Mouse (Mus musculus) embryonic facial prominence, embryonic 14.5 days (tissue): ENCODE measurements around the gene Syne1. TPM values are rescaled to one million over a fixed set of nuclear protein-coding genes. Genes with fewer than 3 reads are reported as not detected.

Source experiments
- ATAC-seq: fragments of 200-750 bp; cut with Nextera tagmentation; 2 replicates; pipeline ENCODE4 v1.8.0; 2017; ENCODE audit warnings: low read depth, moderate number of reproducible peaks, moderate TSS enrichment
- DNase-seq: peaks from one replicate; pipeline ENCODE4 v3.0.0-alpha.2; 2015; ENCODE audit warnings: low spot score
- H3K27ac ChIP-seq: fragments of 300-500 bp; sonication (generic); replicated peaks from 2 replicates; pipeline ENCODE4 v1.5.1; 2014; ENCODE audit warnings: low read depth, mild to moderate bottlenecking, low read length, moderate library complexity
- H3K27me3 ChIP-seq: fragments of 300-500 bp; sonication (generic); replicated peaks from 2 replicates; pipeline ENCODE4 v1.6.1; 2014; ENCODE audit warnings: low read length; ENCODE audit not compliant: control insufficient read depth, insufficient read depth
- H3K36me3 ChIP-seq: fragments of 300-500 bp; sonication (generic); 2 replicates; pipeline ENCODE4 v1.6.1; 2014; ENCODE audit warnings: low read length, mixed read lengths; ENCODE audit not compliant: control insufficient read depth, insufficient read depth
- H3K4me1 ChIP-seq: fragments of 300-500 bp; sonication (generic); 2 replicates; pipeline ENCODE4 v1.6.1; 2014; ENCODE audit warnings: antibody characterized with exemption, low read length; ENCODE audit not compliant: control insufficient read depth, insufficient read depth
- H3K4me2 ChIP-seq: fragments of 300-500 bp; sonication (generic); 2 replicates; pipeline ENCODE4 v1.6.1; 2014; ENCODE audit warnings: low read depth, mild to moderate bottlenecking, low read length, moderate library complexity, mixed read lengths
- H3K4me3 ChIP-seq: fragments of 300-500 bp; sonication (generic); 2 replicates; pipeline ENCODE4 v1.5.1; 2014; ENCODE audit warnings: low read depth, mild to moderate bottlenecking, low read length
- H3K9ac ChIP-seq: fragments of 300-500 bp; sonication (generic); 2 replicates; pipeline ENCODE4 v1.6.1; 2014; ENCODE audit warnings: low read depth, mild to moderate bottlenecking, low read length, moderate library complexity, mixed read lengths
- H3K9me3 ChIP-seq: fragments of 300-500 bp; sonication (generic); 2 replicates; pipeline ENCODE4 v1.6.1; 2016; ENCODE audit warnings: low read length; ENCODE audit not compliant: control insufficient read depth
- WGBS: fragments of 180-500 bp; shearing (Covaris S2); extraction: QIAGEN DNeasy Blood & Tissue Kit; methylation state at CpG from one replicate; pipeline ENCODE4 v1.1.7; 2014; 5-methylcytosine and 5-hydroxymethylcytosine counted together
- polyA plus RNA-seq: library from polyadenylated mRNA; unstranded; fragments of >200 nt; fragmentation: Nextera tagmentation; extraction: Ambion mirVana; gene quantifications from 2 replicates; pipeline ENCODE4 v1.2.1, GENCODE M21; 2014

The Syne1 gene
- polyA plus RNA-seq, 1 experiment from 2014 or later, result 14.4 TPM

DNA sequence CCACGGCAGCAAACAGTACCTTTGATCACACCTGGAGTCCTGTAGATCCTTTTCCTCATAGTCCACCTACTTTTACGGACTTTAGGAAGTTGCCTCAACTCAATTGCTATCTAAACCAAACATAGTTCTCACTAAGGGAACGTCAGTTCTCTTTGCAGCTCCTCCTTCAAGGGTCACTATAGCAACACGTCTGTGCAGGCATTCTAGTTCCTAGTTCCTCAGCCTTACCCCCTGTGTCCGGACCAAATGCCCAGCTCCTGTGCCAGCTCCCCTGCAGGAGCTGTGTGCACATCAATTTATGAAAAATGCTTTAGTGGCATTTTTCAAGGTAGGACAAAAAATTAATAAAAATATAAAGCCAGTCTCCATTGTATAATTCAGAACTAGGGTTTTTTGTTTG is 63.2 kb downstream of the Syne1 start:
- no peak for ATAC-seq
- Histone ChIP-seq H3K27ac (no peak overlapping the region), H3K4me1 (no peaks in the 10 kb centered on the region), H3K4me3 (no peak overlapping the region), H3K27me3 (no peaks in the 10 kb centered on the region), H3K4me2 (no peak overlapping the region), H3K36me3 (no peaks in the 10 kb centered on the region), H3K9me3 (no peaks in the 10 kb centered on the region), H3K9ac (no peak overlapping the region)
- no peak for DNase-seq
- 46% methylated on average over 5 of the region's 5 CpGs for WGBS

DNA sequence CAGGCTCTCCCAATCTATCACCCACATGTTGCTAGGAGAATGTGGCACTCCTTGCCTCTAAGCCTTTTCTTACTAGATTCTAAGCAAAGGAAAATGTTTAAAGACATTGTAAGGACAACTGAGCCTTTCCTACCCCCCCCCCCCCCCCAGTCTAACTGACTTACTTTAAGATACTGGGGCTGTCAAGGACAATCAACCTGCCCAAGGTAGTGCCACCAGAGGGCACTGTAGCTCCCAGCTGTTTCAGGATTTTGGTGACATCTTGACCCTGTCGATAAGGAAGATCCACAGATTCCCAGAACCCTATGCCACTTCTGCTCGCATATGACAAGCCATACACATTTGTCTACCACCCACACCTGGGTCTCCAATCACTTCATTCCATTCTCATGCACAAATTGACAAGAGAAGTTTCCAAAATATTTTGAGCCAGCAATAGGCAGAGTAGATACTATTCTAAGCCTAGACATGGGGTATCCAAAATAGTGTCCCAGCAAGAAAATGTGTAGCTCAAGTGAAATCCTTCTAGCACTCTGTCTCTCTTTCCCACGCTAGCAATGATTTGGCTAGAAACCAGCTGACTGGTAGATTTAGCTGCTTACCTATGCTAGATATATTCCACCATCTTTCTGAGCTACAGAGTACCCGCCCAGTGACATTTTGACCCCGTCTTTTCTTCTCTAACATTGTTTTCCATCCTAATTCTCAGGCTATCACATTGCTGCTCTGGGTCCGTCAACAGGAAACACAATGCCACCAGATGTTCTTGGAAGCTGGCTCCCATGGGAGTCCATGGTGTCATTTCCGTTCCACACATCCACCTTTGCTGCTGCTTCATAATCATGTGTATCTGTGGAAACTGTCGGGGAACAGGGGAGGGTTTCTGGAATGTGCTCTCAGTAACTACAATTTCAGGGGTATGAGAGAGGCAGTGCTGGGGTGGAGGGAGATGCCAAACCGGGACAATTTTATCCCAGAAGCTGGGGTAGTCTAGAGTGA is 70.4 kb downstream of the Syne1 start:
- no peak overlapping the region for H3K9ac ChIP-seq
- no peaks in the 10 kb centered on the region for H3K9me3 ChIP-seq
- no peak overlapping the region for H3K4me2 ChIP-seq
- no peaks in the 10 kb centered on the region for H3K27me3 ChIP-seq
- no peak overlapping the region for H3K27ac ChIP-seq
- DNase-seq (peak; percentile 13), ATAC-seq (no peak)
- H3K36me3 ChIP-seq, result no peaks in the 10 kb centered on the region
- no peaks in the 10 kb centered on the region for H3K4me1 ChIP-seq
- WGBS, result 55% methylated on average over 9 of the region's 9 CpGs
- H3K4me3 ChIP-seq, result no peak overlapping the region

DNA sequence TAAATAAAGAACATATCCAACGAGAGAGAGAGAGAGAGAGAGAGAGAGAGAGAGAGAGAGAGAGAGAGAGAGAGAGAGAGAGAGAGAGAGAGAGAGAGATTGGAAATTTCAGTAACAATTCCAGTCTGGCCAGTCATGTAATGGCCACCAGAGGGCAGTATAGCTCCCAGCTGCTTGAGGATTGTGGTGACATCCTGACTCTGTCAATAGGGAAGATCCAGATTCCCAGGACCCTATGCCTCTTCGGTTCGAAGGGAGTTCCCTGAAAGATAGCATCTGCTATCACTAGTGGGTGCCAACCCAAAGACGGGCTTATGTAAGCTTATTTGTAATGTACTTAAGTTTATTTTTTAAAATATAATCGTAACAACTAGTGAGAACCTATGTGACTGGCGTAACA is 71.2 kb downstream of the Syne1 start:
- Histone ChIP-seq H3K9me3 (no peaks in the 10 kb centered on the region), H3K4me3 (no peak overlapping the region), H3K27me3 (no peaks in the 10 kb centered on the region), H3K27ac (no peak overlapping the region), H3K9ac (no peak overlapping the region), H3K36me3 (no peaks in the 10 kb centered on the region), H3K4me1 (no peaks in the 10 kb centered on the region), H3K4me2 (no peak overlapping the region)
- ATAC-seq (no peak), DNase-seq (peak; percentile 57)
- 54% methylated on average over 6 of the region's 6 CpGs for WGBS

- Histone ChIP-seq H3K36me3 (no peaks in the 10 kb centered on the region), H3K4me1 (no peaks in the 10 kb centered on the region), H3K27me3 (no peaks in the 10 kb centered on the region), H3K4me2 (no peak overlapping the region), H3K9me3 (no peaks in the 10 kb centered on the region), H3K4me3 (no peak overlapping the region), H3K9ac (no peak overlapping the region), H3K27ac (no peak overlapping the region)
- DNase-seq, result no peak
- no peak for ATAC-seq
- 76% methylated on average over 2 of the region's 2 CpGs for WGBS
These were observed 82.6 kb downstream of the Syne1 start for GRCm38 (mm10) chr10:5468638-5469037.

DNA sequence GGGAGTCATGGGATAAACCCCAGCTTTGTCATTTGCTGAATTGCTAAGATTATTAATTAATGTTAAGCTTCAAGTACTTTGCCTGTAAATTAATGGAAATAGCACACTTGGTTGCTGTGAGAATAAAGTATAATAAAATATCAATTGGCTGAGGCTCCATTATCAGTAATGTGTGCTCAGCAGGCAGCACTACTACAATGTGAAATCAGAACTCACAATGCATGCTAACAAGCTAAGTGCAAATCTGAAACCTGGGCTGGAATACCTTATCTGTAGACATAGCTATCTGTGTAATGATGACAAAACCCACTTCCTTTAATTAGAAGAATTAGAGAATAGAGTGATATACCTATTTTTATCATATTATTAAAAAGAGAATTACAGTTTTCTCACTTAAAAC is 97.5 kb downstream of the Syne1 start:
- Histone ChIP-seq H3K27me3 (no peaks in the 10 kb centered on the region), H3K9ac (no peak overlapping the region), H3K4me2 (no peak overlapping the region), H3K27ac (no peak overlapping the region), H3K4me3 (no peak overlapping the region), H3K36me3 (no peaks in the 10 kb centered on the region), H3K4me1 (no peaks in the 10 kb centered on the region), H3K9me3 (no peaks in the 10 kb centered on the region)
- no peak for DNase-seq
- no peak for ATAC-seq

DNA sequence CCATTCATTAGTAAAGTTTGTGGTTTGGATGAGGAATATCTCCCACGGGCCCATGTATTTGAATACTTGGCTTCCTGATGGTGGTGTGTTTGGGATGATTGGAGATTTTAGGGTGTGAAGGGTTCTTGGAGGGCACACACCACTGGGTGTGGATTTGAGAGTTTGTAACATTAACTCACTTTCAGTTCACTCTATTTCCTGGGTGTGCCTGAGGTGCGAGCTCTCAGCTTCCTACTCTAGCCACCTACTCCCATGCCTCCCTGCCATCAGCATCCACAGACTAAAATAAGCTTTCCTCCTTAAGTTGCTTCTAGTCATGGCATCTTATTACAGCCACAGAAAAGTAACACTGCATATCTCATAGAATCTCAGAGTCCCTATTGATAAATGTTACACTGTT is 101.3 kb downstream of the Syne1 start:
- WGBS, result 67% methylated on average over 2 of the region's 2 CpGs
- Histone ChIP-seq H3K4me3 (no peak overlapping the region), H3K4me2 (no peak overlapping the region), H3K9ac (no peak overlapping the region), H3K4me1 (no peaks in the 10 kb centered on the region), H3K9me3 (no peaks in the 10 kb centered on the region), H3K36me3 (no peaks in the 10 kb centered on the region), H3K27me3 (no peaks in the 10 kb centered on the region), H3K27ac (no peak overlapping the region)
- DNase-seq (no peak), ATAC-seq (no peak)

- Histone ChIP-seq H3K27ac (no peak overlapping the region), H3K4me3 (no peak overlapping the region), H3K4me2 (no peak overlapping the region), H3K27me3 (no peaks in the 10 kb centered on the region), H3K9ac (no peak overlapping the region), H3K9me3 (no peaks in the 10 kb centered on the region), H3K36me3 (no peaks in the 10 kb centered on the region), H3K4me1 (no peaks in the 10 kb centered on the region)
- DNase-seq (no peak), ATAC-seq (no peak)
- 67% methylated on average over 4 of the region's 4 CpGs for WGBS
These were observed 103.1 kb downstream of the Syne1 start for GRCm38 (mm10) chr10:5447950-5448716.

DNA sequence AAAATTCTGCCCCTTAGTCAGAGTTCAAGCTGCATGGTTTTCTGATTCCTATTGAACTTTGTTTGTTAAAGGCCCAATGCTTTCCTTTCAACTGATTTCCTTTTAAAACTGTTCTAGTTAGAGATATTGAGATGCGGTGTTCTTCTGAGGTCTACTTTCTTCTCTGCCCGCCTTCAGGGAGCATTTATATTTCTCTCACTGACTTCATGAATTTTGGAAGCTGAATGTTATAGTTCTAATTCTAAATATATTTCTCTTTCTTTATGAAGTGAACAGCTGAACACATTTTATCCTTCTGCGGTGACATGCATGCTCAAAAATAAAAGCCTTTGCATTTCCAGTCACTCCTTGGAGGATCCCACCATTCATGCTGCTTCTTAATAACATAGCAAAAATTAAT is 106.0 kb downstream of the Syne1 start:
- Histone ChIP-seq H3K36me3 (no peaks in the 10 kb centered on the region), H3K9me3 (no peaks in the 10 kb centered on the region), H3K27ac (no peak overlapping the region), H3K4me3 (no peak overlapping the region), H3K27me3 (no peaks in the 10 kb centered on the region), H3K9ac (no peak overlapping the region), H3K4me2 (no peak overlapping the region), H3K4me1 (no peaks in the 10 kb centered on the region)
- WGBS, result 90% methylated on average over 3 of the region's 3 CpGs
- no peak for DNase-seq
- ATAC-seq, result no peak
